Mouse (Mus musculus) liver, embryonic 14.5 days (tissue): ENCODE measurements around the gene Ccdc137.

ENCODE experiments used
- CTCF ChIP-seq: IDR thresholded peaks from 2 replicates; pipeline ENCODE4 v1.5.1; 2016; ENCODE audit warnings: antibody characterized with exemption, low read depth, control low read depth
- EP300 ChIP-seq: IDR thresholded peaks from 2 replicates; pipeline ENCODE4 v1.6.1; 2016; ENCODE audit warnings: antibody characterized with exemption, low read depth

- TF ChIP-seq CTCF (no peak), EP300 (no peak)
These were observed 12.4 kb upstream of the Ccdc137 start for GRCm38 (mm10) chr11:120445475-120445874.
